18 mouse cellular contexts compared by ENCODE assay signal in the genomic region with DNA sequence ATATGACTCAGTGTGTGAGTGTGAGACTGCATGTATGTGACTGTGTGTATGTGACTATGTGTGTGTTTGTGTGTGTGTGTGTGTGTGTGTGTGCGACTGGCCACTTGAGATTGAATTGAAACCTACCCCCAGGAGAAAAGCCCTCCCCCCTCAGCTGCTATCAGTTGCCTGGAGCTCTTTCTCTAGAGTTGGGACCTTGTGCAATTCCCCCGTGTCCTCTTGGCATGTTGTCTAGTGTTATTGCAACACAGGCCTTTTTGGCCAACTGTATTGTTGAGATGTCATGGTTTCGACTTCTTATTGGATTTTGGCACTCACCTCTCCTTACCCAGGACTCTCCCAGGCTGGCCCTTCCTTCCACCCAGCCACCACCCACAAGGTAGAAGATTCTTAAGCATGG. TPM values are rescaled to one million over a fixed set of nuclear protein-coding genes. Genes with fewer than 3 reads are reported as not detected.
A peak's percentile ranks its signal among the peaks of the same experiment; 100 is the strongest.
DNase-seq lines count a peak whose midpoint lies in the region; ATAC-seq and TF ChIP-seq lines count a peak whose summit lies in the region.
"Had no signal": no experiment of that assay in that cellular context is flagged by ENCODE, and none has a peak within 500 bp of the region (broad histone marks: within the 10 kb centered on the region; RNA-seq: fewer than 3 reads in every experiment).

No protein-coding gene starts in this region.

- TF ChIP-seq CTCF in stomach, postnatal 0 days (IDR thresholded peaks at IDR 0.05; ENCODE audit: low read depth), result no peak

- no peaks in the 10 kb centered on the region for H3K27me3 ChIP-seq in heart, embryonic 12.5 days (replicated peaks)
- H3K27me3 ChIP-seq in intestine, embryonic 15.5 days (replicated peaks), result no peaks in the 10 kb centered on the region
- no peaks in the 10 kb centered on the region for H3K27me3 ChIP-seq in stomach, postnatal 0 days (ENCODE audit: control insufficient read depth, insufficient read depth, low read length)
- H3K27me3 ChIP-seq: hindbrain, embryonic 12.5 days; Patski had no signal

- no peak overlapping the region for H3K9ac ChIP-seq in heart, embryonic 12.5 days
- no peak overlapping the region for H3K9ac ChIP-seq in intestine, embryonic 15.5 days
- H3K9ac ChIP-seq in stomach, postnatal 0 days (ENCODE audit: low read length), result no peak overlapping the region
- H3K9ac ChIP-seq: hindbrain, embryonic 12.5 days had no signal

- intact Hi-C loops in heart, postnatal 36 days (cut with DNase I), result no loop called here

- no peak overlapping the region for H3K27ac ChIP-seq in heart, embryonic 12.5 days (ENCODE audit: poor library complexity, severe bottlenecking)
- no peak overlapping the region for H3K27ac ChIP-seq in intestine, embryonic 15.5 days
- no peak overlapping the region for H3K27ac ChIP-seq in stomach, postnatal 0 days (replicated peaks)
- H3K27ac ChIP-seq: forebrain, embryonic 10.5 days; hindbrain, embryonic 12.5 days; left cerebral cortex, adult 2 months; macrophage had no signal

- peaks cover 17% of the 10 kb centered on the region for H3K4me1 ChIP-seq in heart, embryonic 12.5 days (replicated peaks)
- H3K4me1 ChIP-seq in intestine, embryonic 15.5 days (replicated peaks), result no peaks in the 10 kb centered on the region
- H3K4me1 ChIP-seq in stomach, postnatal 0 days (replicated peaks; ENCODE audit: control insufficient read depth, insufficient read depth), result no peaks in the 10 kb centered on the region
- H3K4me1 ChIP-seq: forebrain, embryonic 10.5 days; hindbrain, embryonic 12.5 days had no signal

- no peak overlapping the region for H3K4me2 ChIP-seq in heart, embryonic 12.5 days
- no peak overlapping the region for H3K4me2 ChIP-seq in intestine, embryonic 15.5 days (replicated peaks)
- no peak overlapping the region for H3K4me2 ChIP-seq in stomach, postnatal 0 days (replicated peaks; ENCODE audit: low read depth)
- H3K4me2 ChIP-seq: hindbrain, embryonic 12.5 days had no signal

- H3K36me3 ChIP-seq in heart, embryonic 12.5 days, result peaks cover 12% of the 10 kb centered on the region
- H3K36me3 ChIP-seq in intestine, embryonic 15.5 days, result no peaks in the 10 kb centered on the region
- H3K36me3 ChIP-seq in stomach, postnatal 0 days (ENCODE audit: control insufficient read depth, insufficient read depth, low read length), result no peaks in the 10 kb centered on the region
- H3K36me3 ChIP-seq: hindbrain, embryonic 12.5 days had no signal

- peak; percentile 59 to 61 for DNase-seq in heart, adult 18-20 months
- DNase-seq in heart, postnatal 36 days, result peak; percentile 30 to 44
- DNase-seq in frontal cortex, adult 2 months (ENCODE audit: extremely low spot score in 1 of 2, low spot score in 1 of 2), result no peak
- DNase-seq in stomach, postnatal 0 days (ENCODE audit: low spot score), result no peak
- DNase-seq: cerebellum, adult 18-20 months; kidney, adult 8-10 months; right cerebral cortex, postnatal 14 days; thymus, postnatal 25 days had no signal

- 80% methylated on average over 3 of the region's 3 CpGs for WGBS in heart, embryonic 12.5 days
- WGBS in intestine, embryonic 15.5 days, result 85% methylated on average over 3 of the region's 3 CpGs
- WGBS in stomach, postnatal 0 days, result 84% methylated on average over 3 of the region's 3 CpGs

- H3K9me3 ChIP-seq in heart, embryonic 12.5 days (replicated peaks), result no peaks in the 10 kb centered on the region
- no peaks in the 10 kb centered on the region for H3K9me3 ChIP-seq in intestine, embryonic 15.5 days
- no peaks in the 10 kb centered on the region for H3K9me3 ChIP-seq in stomach, postnatal 0 days (ENCODE audit: control insufficient read depth, low read length)
- H3K9me3 ChIP-seq: hindbrain, embryonic 12.5 days had no signal

- H3K4me3 ChIP-seq in heart, embryonic 12.5 days, result no peak overlapping the region
- H3K4me3 ChIP-seq in intestine, embryonic 15.5 days (replicated peaks), result no peak overlapping the region
- H3K4me3 ChIP-seq in stomach, postnatal 0 days (ENCODE audit: low read depth, low read length), result no peak overlapping the region
- H3K4me3 ChIP-seq: forebrain, embryonic 10.5 days; hindbrain, embryonic 12.5 days; left cerebral cortex, adult 2 months had no signal

- TF ChIP-seq EP300 in stomach, postnatal 0 days (optimal IDR thresholded peaks at IDR 0.05), result no peak

- ATAC-seq in heart, embryonic 12.5 days (ENCODE audit: insufficient number of reproducible peaks, low FRiP score), result no peak
- ATAC-seq in common myeloid progenitor, adult 5-6 weeks (replicated peaks; ENCODE audit: low read depth, poor library complexity, severe bottlenecking), result peak; percentile 52
- ATAC-seq in megakaryocyte progenitor cell, adult 5-6 weeks (replicated peaks; ENCODE audit: poor library complexity), result peak; percentile 88
- ATAC-seq in intestine, embryonic 15.5 days, result no peak
- ATAC-seq in stomach, postnatal 0 days (ENCODE audit: low FRiP score, low TSS enrichment), result no peak
- ATAC-seq: CD4-positive, CD25-positive, alpha-beta regulatory T cell, adult 4 months; Patski had no signal

RNA-seq across cellular contexts. Expression of gene Tpte, which starts 21.0 kb away (rescaled TPM):
- not detected for total RNA-seq in heart, adult 18-20 months (2021)
- not detected in 2 replicates for polyA plus RNA-seq in heart, embryonic 12.5 days (2016; fragmentation: Nextera tagmentation; extraction: Ambion mirVana)
- not detected in 2 replicates for total RNA-seq in common myeloid progenitor, adult 5-6 weeks (2017)
- not detected for total RNA-seq in heart, postnatal 36 days (2021)
- not detected in 2 replicates for total RNA-seq in megakaryocyte progenitor cell, adult 5-6 weeks (2015)
- not detected in 2 replicates for total RNA-seq in megakaryocyte progenitor cell, adult 5-6 weeks (2017)
- not detected in 2 replicates for polyA plus RNA-seq in frontal cortex, adult 2 months (2012; rRNA removed)
- not detected in 2 replicates for polyA plus RNA-seq in intestine, embryonic 15.5 days (2015; fragmentation: Nextera tagmentation; extraction: Ambion mirVana)
- polyA plus RNA-seq in stomach, postnatal 0 days (2015; fragmentation: Nextera tagmentation; extraction: Ambion mirVana), result not detected in 2 replicates
- total RNA-seq: left cerebral cortex, adult 2 months had no signal
- polyA plus RNA-seq: CD4-positive, CD25-positive, alpha-beta regulatory T cell, adult 4 months; forebrain, embryonic 10.5 days; hindbrain, embryonic 12.5 days; macrophage; Patski had no signal

RNA-seq across cellular contexts. Expression of gene Thsd1, which starts 35.2 kb away (rescaled TPM):
- total RNA-seq in heart, adult 18-20 months (2021), result 1 to 10 TPM; 4.2 to 4.5 TPM
- polyA plus RNA-seq in heart, embryonic 12.5 days (2016; fragmentation: Nextera tagmentation; extraction: Ambion mirVana), result 17.2 and 18.7 TPM in 2 replicates
- total RNA-seq in common myeloid progenitor, adult 5-6 weeks (2017), result 4.9 and 6.0 TPM in 2 replicates
- total RNA-seq in heart, postnatal 36 days (2021), result 1 to 10 TPM; 5.9 to 6.9 TPM
- total RNA-seq in megakaryocyte progenitor cell, adult 5-6 weeks (2015), result 1.8 and 2.2 TPM in 2 replicates
- total RNA-seq in megakaryocyte progenitor cell, adult 5-6 weeks (2017), result 0.92 and 1.9 TPM in 2 replicates
- 5.6 and 5.8 TPM in 2 replicates for polyA plus RNA-seq in frontal cortex, adult 2 months (2012; rRNA removed)
- polyA plus RNA-seq in intestine, embryonic 15.5 days (2015; fragmentation: Nextera tagmentation; extraction: Ambion mirVana), result 7.9 and 8.2 TPM in 2 replicates
- polyA plus RNA-seq in stomach, postnatal 0 days (2015; fragmentation: Nextera tagmentation; extraction: Ambion mirVana), result 7.3 and 8.0 TPM in 2 replicates

Comparison
In these comparisons a context has a peak if more than half of its experiments do, and no peak if none do; other contexts are left out.
1. DNase-seq: peak in heart, adult 18-20 months (2 of 2) and heart, postnatal 36 days (2 of 2); none in frontal cortex, adult 2 months (0 of 2) and stomach, postnatal 0 days (single experiment).
2. ATAC-seq: peak in common myeloid progenitor, adult 5-6 weeks (single experiment) and megakaryocyte progenitor cell, adult 5-6 weeks (single experiment); none in heart, embryonic 12.5 days (single experiment), intestine, embryonic 15.5 days (single experiment) and stomach, postnatal 0 days (single experiment).